Mouse (Mus musculus) liver, embryonic 14.5 days (tissue): ENCODE measurements around the gene Aldh6a1.

ENCODE experiments used
- CTCF ChIP-seq: IDR thresholded peaks from 2 replicates; pipeline ENCODE4 v1.5.1; 2016; ENCODE audit warnings: antibody characterized with exemption, low read depth, control low read depth
- EP300 ChIP-seq: IDR thresholded peaks from 2 replicates; pipeline ENCODE4 v1.6.1; 2016; ENCODE audit warnings: antibody characterized with exemption, low read depth

DNA sequence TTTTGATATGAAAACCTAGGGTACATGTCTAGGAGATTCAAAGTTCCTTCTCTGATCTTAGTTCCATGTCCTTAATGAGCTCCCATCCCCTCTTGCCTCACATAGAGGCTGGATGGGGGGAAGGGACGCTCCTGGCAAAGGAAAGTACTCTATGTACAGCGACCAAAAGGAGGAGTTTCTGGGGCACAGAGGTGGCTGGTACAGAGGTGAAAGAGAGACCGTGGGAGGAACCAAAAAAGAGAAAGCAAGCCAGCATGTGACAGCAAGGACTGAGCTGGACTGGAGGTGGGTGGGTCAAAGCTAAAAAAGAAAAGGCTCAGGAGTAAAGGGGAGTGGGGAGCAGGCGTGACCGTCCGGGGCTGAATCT is 470 bp downstream of the Aldh6a1 start:
- no peak for TF ChIP-seq EP300
- no peak for TF ChIP-seq CTCF
